14 mouse cellular contexts compared by ENCODE assay signal in the genomic region with DNA sequence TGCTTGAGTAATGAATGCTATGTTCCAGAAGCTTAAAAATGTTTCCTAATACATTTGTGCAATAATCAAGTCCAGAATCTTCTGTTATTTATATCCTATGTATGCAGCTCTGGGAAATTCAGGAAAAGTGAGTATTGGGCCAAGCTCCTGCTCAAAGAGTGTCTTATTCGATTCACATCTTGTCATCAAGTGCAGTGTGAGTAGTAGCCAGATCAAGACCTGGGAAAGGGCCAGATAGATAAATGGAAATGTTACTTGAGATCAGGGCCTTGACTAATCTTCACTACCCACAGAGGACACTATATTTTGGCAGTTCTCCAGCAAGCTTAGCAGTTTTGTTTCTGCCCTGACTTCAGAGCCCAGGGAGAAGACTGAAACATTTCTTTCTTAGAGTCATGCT.
DNase-seq lines count a peak whose midpoint lies in the region; ATAC-seq and TF ChIP-seq lines count a peak whose summit lies in the region.
"Had no signal": no experiment of that assay in that cellular context is flagged by ENCODE, and none has a peak within 500 bp of the region (broad histone marks: within the 10 kb centered on the region; RNA-seq: fewer than 3 reads in every experiment).

No protein-coding gene starts in this region.

- H3K27ac ChIP-seq in hindbrain, postnatal 0 days, result no peak overlapping the region
- H3K27ac ChIP-seq in hindbrain, embryonic 12.5 days, result no peak overlapping the region
- no peak overlapping the region for H3K27ac ChIP-seq in intestine, embryonic 16.5 days (ENCODE audit: low read length)
- H3K27ac ChIP-seq: hindbrain, embryonic 13.5 days; intestine, embryonic 15.5 days; kidney, embryonic 15.5 days; midbrain, embryonic 12.5 days had no signal

- no peak overlapping the region for H3K9ac ChIP-seq in hindbrain, postnatal 0 days (replicated peaks; ENCODE audit: low read length)
- no peak overlapping the region for H3K9ac ChIP-seq in hindbrain, embryonic 12.5 days
- H3K9ac ChIP-seq in intestine, embryonic 16.5 days (ENCODE audit: low read depth, low read length), result no peak overlapping the region
- H3K9ac ChIP-seq: forebrain, postnatal 0 days; hindbrain, embryonic 13.5 days; intestine, embryonic 15.5 days; kidney, embryonic 15.5 days; midbrain, embryonic 12.5 days had no signal

- H3K36me3 ChIP-seq in hindbrain, postnatal 0 days (ENCODE audit: insufficient read depth, low read length), result no peaks in the 10 kb centered on the region
- H3K36me3 ChIP-seq in hindbrain, embryonic 12.5 days, result no peaks in the 10 kb centered on the region
- no peaks in the 10 kb centered on the region for H3K36me3 ChIP-seq in intestine, embryonic 16.5 days (ENCODE audit: control insufficient read depth, insufficient read depth, low read length)
- H3K36me3 ChIP-seq: hindbrain, embryonic 13.5 days; intestine, embryonic 15.5 days; kidney, embryonic 15.5 days; midbrain, embryonic 12.5 days had no signal

- TF ChIP-seq CTCF in hindbrain, postnatal 0 days (IDR thresholded peaks at IDR 0.05; ENCODE audit: low read depth), result no peak

- H3K9me3 ChIP-seq in hindbrain, postnatal 0 days (ENCODE audit: low read length), result no peaks in the 10 kb centered on the region
- no peaks in the 10 kb centered on the region for H3K9me3 ChIP-seq in hindbrain, embryonic 12.5 days (replicated peaks)
- no peaks in the 10 kb centered on the region for H3K9me3 ChIP-seq in intestine, embryonic 16.5 days (ENCODE audit: control insufficient read depth, low read length)
- H3K9me3 ChIP-seq: hindbrain, embryonic 13.5 days; intestine, embryonic 15.5 days; kidney, embryonic 15.5 days; midbrain, embryonic 12.5 days had no signal

- no peak overlapping the region for H3K4me2 ChIP-seq in hindbrain, postnatal 0 days (ENCODE audit: low read depth, low read length)
- no peak overlapping the region for H3K4me2 ChIP-seq in hindbrain, embryonic 12.5 days (replicated peaks)
- no peak overlapping the region for H3K4me2 ChIP-seq in intestine, embryonic 16.5 days (ENCODE audit: low read depth, low read length)
- H3K4me2 ChIP-seq: hindbrain, embryonic 13.5 days; intestine, embryonic 15.5 days; kidney, embryonic 15.5 days; midbrain, embryonic 12.5 days had no signal

- no peak overlapping the region for H3K4me3 ChIP-seq in hindbrain, postnatal 0 days (ENCODE audit: low read length)
- no peak overlapping the region for H3K4me3 ChIP-seq in hindbrain, embryonic 12.5 days
- H3K4me3 ChIP-seq in intestine, embryonic 16.5 days (ENCODE audit: low read length), result no peak overlapping the region
- H3K4me3 ChIP-seq: hindbrain, embryonic 13.5 days; intestine, embryonic 15.5 days; kidney, embryonic 15.5 days; midbrain, embryonic 12.5 days had no signal

- no peaks in the 10 kb centered on the region for H3K4me1 ChIP-seq in hindbrain, postnatal 0 days (ENCODE audit: insufficient read depth, low read length)
- H3K4me1 ChIP-seq in hindbrain, embryonic 12.5 days, result no peaks in the 10 kb centered on the region
- H3K4me1 ChIP-seq in intestine, embryonic 16.5 days (ENCODE audit: control insufficient read depth, insufficient read depth, low read length), result no peaks in the 10 kb centered on the region
- H3K4me1 ChIP-seq: hindbrain, embryonic 13.5 days; intestine, embryonic 15.5 days; kidney, embryonic 15.5 days; midbrain, embryonic 12.5 days had no signal

- ATAC-seq in hindbrain, postnatal 0 days, result no peak
- ATAC-seq in hindbrain, embryonic 12.5 days (ENCODE audit: low FRiP score), result no peak
- ATAC-seq in intestine, embryonic 16.5 days, result no peak
- ATAC-seq: forebrain, postnatal 0 days; intestine, embryonic 15.5 days had no signal

- WGBS in hindbrain, postnatal 0 days, result 54% methylated on average over 1 of the region's 1 CpGs
- WGBS in hindbrain, embryonic 12.5 days, result 81% methylated on average over 1 of the region's 1 CpGs
- WGBS in intestine, embryonic 16.5 days, result 61% methylated on average over 1 of the region's 1 CpGs

- DNase-seq in hindbrain, postnatal 0 days (ENCODE audit: low spot score), result peak; percentile 42
- peak; percentile 7 for DNase-seq in ovary, adult 18-20 months (ENCODE audit: low spot score)
- DNase-seq in ovary, postnatal 14 days (ENCODE audit: low spot score), result no peak
- peak; percentile 36 for DNase-seq in fibroblast of lung, adult 2 months (ENCODE audit: low read depth)
- DNase-seq in gastrocnemius, postnatal 10 days, result no peak
- DNase-seq: cerebellum, postnatal 14 days; forebrain, postnatal 0 days; lung, adult 18-20 months had no signal

- no peaks in the 10 kb centered on the region for H3K27me3 ChIP-seq in hindbrain, postnatal 0 days (ENCODE audit: insufficient read depth, low read length)
- no peaks in the 10 kb centered on the region for H3K27me3 ChIP-seq in hindbrain, embryonic 12.5 days
- H3K27me3 ChIP-seq in intestine, embryonic 16.5 days (replicated peaks; ENCODE audit: control insufficient read depth, insufficient read depth, low read length), result no peaks in the 10 kb centered on the region
- H3K27me3 ChIP-seq: hindbrain, embryonic 13.5 days; intestine, embryonic 15.5 days; kidney, embryonic 15.5 days; midbrain, embryonic 12.5 days had no signal

Comparison
In these comparisons a context has a peak if more than half of its experiments do, and no peak if none do; other contexts are left out.
1. DNase-seq: peak in hindbrain, postnatal 0 days (single experiment), ovary, adult 18-20 months (single experiment) and fibroblast of lung, adult 2 months (single experiment); none in ovary, postnatal 14 days (single experiment) and gastrocnemius, postnatal 10 days (single experiment).